Mouse (Mus musculus) cerebellum, adult 2 months (tissue): Measurements from ENCODE around the gene Prkab1.

Experiments
- CTCF ChIP-seq: fragments of 200-500 bp; IDR thresholded peaks from 2 replicates; pipeline ENCODE4 v1.5.1; 2011; ENCODE audit warnings: low read depth, mild to moderate bottlenecking, control low read depth, low read length, moderate library complexity, borderline replicate concordance; ENCODE audit not compliant: insufficient read depth
- POLR2A ChIP-seq: fragments of 200-500 bp; IDR thresholded peaks from 2 replicates; pipeline ENCODE4 v1.6.1; 2011; ENCODE audit warnings: low read length, control low read depth, borderline replicate concordance; ENCODE audit not compliant: insufficient read depth

GRCm38 (mm10) chr5:116046246-116046645 is 21.9 kb upstream of the Prkab1 start:
- TF ChIP-seq CTCF = no peak
- no peak for TF ChIP-seq POLR2A
